Mouse (Mus musculus): ENCODE data around the gene L3hypdh.

GRCm38 (mm10) chr12:72078248-72078647 lies 7.0 kb downstream of the L3hypdh start:
- no peak for TF ChIP-seq CTCF (IDR thresholded peaks at IDR 0.05; ENCODE audit: insufficient read depth, low read length)
- TF ChIP-seq POLR2A (IDR thresholded peaks at IDR 0.05; ENCODE audit: borderline replicate concordance, extremely low read depth, low read depth, low read length): no peak

Measured in lung, adult 2 months (tissue).